Mouse (Mus musculus) erythroblast, embryonic 14.5 days (primary cell): ENCODE measurements around the gene Pafah1b3.

Experiments used
- GATA1 ChIP-seq: IDR thresholded peaks from 2 replicates; pipeline ENCODE4 v1.6.1; 2012; ENCODE audit warnings: low read length, inconsistent platforms, mixed read lengths
- TAL1 ChIP-seq: IDR thresholded peaks from 3 replicates; pipeline ENCODE4 v1.6.1; 2012; ENCODE audit warnings: low read length, inconsistent platforms, mixed read lengths

- TF ChIP-seq GATA1 = no peak
- no peak for TF ChIP-seq TAL1
These were observed 3.3 kb upstream of the Pafah1b3 start, which contains the start of gene Prr19 for GRCm38 (mm10) chr7:25301063-25301462.
